Mouse (Mus musculus) kidney, embryonic 15.5 days (tissue): ENCODE measurements around the gene Krt73. TPM values are rescaled to one million over a fixed set of nuclear protein-coding genes. Genes with fewer than 3 reads are reported as not detected.

Experiments used
- ATAC-seq: fragments of 200-750 bp; cut with Nextera tagmentation; replicated peaks from 2 replicates; pipeline ENCODE4 v1.8.0; 2017; ENCODE audit warnings: moderate TSS enrichment; ENCODE audit not compliant: low FRiP score
- H3K27ac ChIP-seq: fragments of 300-500 bp; sonication (generic); 2 replicates; pipeline ENCODE4 v1.5.1; 2015; ENCODE audit warnings: mild to moderate bottlenecking, inconsistent platforms
- H3K27me3 ChIP-seq: fragments of 300-500 bp; sonication (generic); 2 replicates; pipeline ENCODE4 v1.6.1; 2015; ENCODE audit warnings: inconsistent platforms
- H3K36me3 ChIP-seq: fragments of 300-500 bp; sonication (generic); 2 replicates; pipeline ENCODE4 v1.6.1; 2015; ENCODE audit warnings: inconsistent platforms
- H3K4me1 ChIP-seq: fragments of 300-500 bp; sonication (generic); 2 replicates; pipeline ENCODE4 v1.6.1; 2015; ENCODE audit warnings: inconsistent platforms
- H3K4me2 ChIP-seq: fragments of 300-500 bp; sonication (generic); 2 replicates; pipeline ENCODE4 v1.6.1; 2015; ENCODE audit warnings: moderate library complexity, mild to moderate bottlenecking, inconsistent platforms
- H3K4me3 ChIP-seq: fragments of 300-500 bp; sonication (generic); replicated peaks from 2 replicates; pipeline ENCODE4 v1.5.1; 2015; ENCODE audit warnings: mild to moderate bottlenecking, inconsistent platforms
- H3K9ac ChIP-seq: fragments of 300-500 bp; sonication (generic); 2 replicates; pipeline ENCODE4 v1.6.1; 2015; ENCODE audit warnings: mild to moderate bottlenecking, inconsistent platforms
- H3K9me3 ChIP-seq: fragments of 300-500 bp; sonication (generic); replicated peaks from 2 replicates; pipeline ENCODE4 v1.6.1; 2016; ENCODE audit warnings: inconsistent platforms
- WGBS: fragments of 180-500 bp; shearing (Covaris S2); methylation state at CpG from one replicate; pipeline ENCODE4 v1.1.7; 2015; ENCODE audit warnings: mixed read lengths; 5-methylcytosine and 5-hydroxymethylcytosine counted together
- polyA plus RNA-seq: library from polyadenylated mRNA; unstranded; fragments of >200 nt; fragmentation: Nextera tagmentation; extraction: Ambion mirVana; gene quantifications from 2 replicates; pipeline ENCODE4 v1.2.1, GENCODE M21; 2015

The Krt73 gene
- not detected in 2 replicates for polyA plus RNA-seq

DNA sequence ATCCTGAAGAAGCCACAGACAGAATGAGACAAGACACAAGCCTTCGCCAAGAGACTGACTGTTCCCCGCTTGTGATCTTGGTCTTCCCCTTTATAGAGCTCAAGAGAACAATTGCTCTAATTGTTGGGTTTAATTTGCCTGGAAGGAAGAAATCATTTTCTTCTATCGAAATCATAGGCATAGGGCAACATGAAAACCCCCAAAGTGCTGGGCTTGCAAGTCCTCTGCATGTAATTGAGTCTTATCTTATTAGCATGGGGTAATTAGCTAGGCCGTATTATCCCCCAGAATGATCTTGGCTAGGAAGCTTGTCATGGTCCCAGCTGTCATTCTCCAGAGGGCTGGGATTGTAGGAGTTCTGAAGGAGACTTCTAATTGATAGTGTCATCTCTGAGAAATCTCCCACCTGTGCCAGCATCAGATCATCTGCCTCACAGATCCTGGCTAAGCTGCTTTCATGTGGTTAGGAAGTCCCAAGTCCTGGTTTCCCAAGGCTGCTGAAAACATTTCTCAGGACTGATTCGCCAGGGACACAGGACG lies at the start of gene Krt73:
Gene Krt73, minus strand, starts transcription at position 51 of the 540 bp plus-strand sequence.
- 84% methylated on average over 6 of the region's 6 CpGs for WGBS
- peaks cover 7% of the 10 kb centered on the region; the same call in 1 of the 2 replicates for H3K27me3 ChIP-seq
- H3K9ac ChIP-seq, result no peak within 1 kb of the TSS
- no peaks in the 10 kb centered on the region for H3K9me3 ChIP-seq
- no peak within 1 kb of the TSS for H3K4me3 ChIP-seq
- H3K4me2 ChIP-seq, result no peak within 1 kb of the TSS
- H3K36me3 ChIP-seq, result no peaks in the 10 kb centered on the region
- no peaks in the 10 kb centered on the region for H3K4me1 ChIP-seq
- no peak within 1 kb of the TSS for H3K27ac ChIP-seq
- no peak for ATAC-seq

- 81% methylated on average over 6 of the region's 6 CpGs for WGBS
- Histone ChIP-seq H3K9ac (no peak within 1 kb of the TSS), H3K4me3 (no peak within 1 kb of the TSS), H3K27me3 (peaks cover 53% of the 10 kb centered on the region), H3K4me1 (peaks cover 1% of the 10 kb centered on the region), H3K9me3 (no peaks in the 10 kb centered on the region), H3K27ac (no peak within 1 kb of the TSS), H3K36me3 (no peaks in the 10 kb centered on the region), H3K4me2 (no peak within 1 kb of the TSS)
- no peak for ATAC-seq
Measured at GRCm38 (mm10) chr15:101850694-101851093, 48.5 kb upstream of the Krt73 start, which contains the start of gene Krt1. Gene Krt1, minus strand, starts transcription at chr15:101850794.

DNA sequence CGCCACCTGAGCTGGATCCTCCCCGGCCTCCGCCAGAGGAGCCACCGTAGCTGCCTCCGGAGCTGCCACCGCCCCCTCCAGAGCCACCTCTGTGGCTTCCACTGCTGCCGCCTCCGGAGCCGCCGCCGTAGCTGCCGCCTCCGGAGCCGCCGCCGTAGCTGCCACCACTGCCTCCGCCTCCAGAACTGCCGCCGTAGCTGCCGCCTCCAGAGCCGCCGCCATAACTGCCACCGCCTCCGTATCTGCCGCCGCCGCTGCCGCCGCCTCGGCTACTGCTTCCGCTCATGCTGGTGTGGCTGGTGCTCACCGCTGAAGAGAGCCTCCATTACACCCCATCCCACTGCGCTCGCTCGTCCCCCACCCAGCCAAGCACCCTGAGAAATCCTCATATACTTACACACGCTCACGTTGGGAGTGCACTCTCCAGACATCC lies 43.8 kb upstream of the Krt73 start:
- peak overlapping the region; percentile 58 for H3K4me3 ChIP-seq
- peaks cover 35% of the 10 kb centered on the region for H3K27me3 ChIP-seq
- no peaks in the 10 kb centered on the region for H3K9me3 ChIP-seq
- no peak overlapping the region for H3K27ac ChIP-seq
- H3K9ac ChIP-seq, result peak overlapping the region; percentile 56
- ATAC-seq, result peak; percentile 70
- under 1% methylated on average over 33 of the region's 37 CpGs for WGBS
- H3K36me3 ChIP-seq, result no peaks in the 10 kb centered on the region
- H3K4me2 ChIP-seq, result peak overlapping the region; percentile 94
- H3K4me1 ChIP-seq, result peaks cover 7% of the 10 kb centered on the region

- ATAC-seq, result no peak
- no peaks in the 10 kb centered on the region for H3K36me3 ChIP-seq
- 56% methylated on average over 9 of the region's 9 CpGs for WGBS
Measured at GRCm38 (mm10) chr15:101843192-101843591, 41.0 kb upstream of the Krt73 start.

DNA sequence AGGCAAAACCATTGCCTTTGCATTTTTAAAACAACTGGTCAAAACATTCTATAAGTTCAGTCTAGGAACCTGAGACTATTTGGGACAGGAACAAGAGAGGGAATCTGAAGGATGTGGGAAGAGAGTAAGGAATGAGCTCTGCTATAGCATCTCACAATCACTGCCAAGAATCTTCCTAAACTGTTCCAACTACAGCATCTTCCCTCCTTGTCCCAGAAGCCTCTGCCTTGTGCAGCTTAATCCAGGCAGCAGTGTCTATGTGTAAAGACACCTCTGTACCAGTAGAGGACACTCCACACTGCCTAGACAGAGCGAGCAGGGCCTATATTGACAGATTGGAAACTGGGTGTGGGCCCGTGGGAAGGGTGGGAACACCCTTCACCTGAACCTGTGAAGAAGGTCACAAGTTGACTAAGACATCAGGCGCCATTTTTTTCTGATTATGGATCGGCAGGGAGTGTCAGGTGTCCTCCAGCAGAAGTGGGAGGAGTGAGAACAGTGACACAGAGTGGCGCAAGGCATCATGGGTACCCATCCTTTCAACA lies 32.7 kb upstream of the Krt73 start:
- ATAC-seq, result no peak
- Histone ChIP-seq H3K4me3 (no peak overlapping the region), H3K4me2 (no peak overlapping the region)

More at GRCm38 (mm10) chr15:101843192-101843591, 41.0 kb upstream of the Krt73 start:
- H3K4me2 ChIP-seq, result no peak overlapping the region
- no peak overlapping the region for H3K9ac ChIP-seq
- H3K9me3 ChIP-seq, result no peaks in the 10 kb centered on the region
- no peak overlapping the region for H3K4me3 ChIP-seq
- H3K4me1 ChIP-seq, result peaks cover 7% of the 10 kb centered on the region
- H3K27me3 ChIP-seq, result peaks cover 29% of the 10 kb centered on the region
- H3K27ac ChIP-seq, result no peak overlapping the region

GRCm38 (mm10) chr15:101833131-101833530 lies 31.0 kb upstream of the Krt73 start:
- Histone ChIP-seq H3K9ac (no peak overlapping the region), H3K4me1 (0 out of 2 replicates have a peak, but pooled peaks cover 4% of the 10 kb centered on the region), H3K36me3 (no peaks in the 10 kb centered on the region), H3K4me2 (no peak overlapping the region), H3K4me3 (no peak overlapping the region), H3K9me3 (no peaks in the 10 kb centered on the region), H3K27ac (no peak overlapping the region), H3K27me3 (no peaks in the 10 kb centered on the region)
- no peak for ATAC-seq
- 26% methylated on average over 6 of the region's 6 CpGs for WGBS

More for the DNA sequence above, 32.7 kb upstream of the Krt73 start:
- no peaks in the 10 kb centered on the region for H3K9me3 ChIP-seq
- no peaks in the 10 kb centered on the region for H3K36me3 ChIP-seq
- WGBS, result 69% methylated on average over 5 of the region's 5 CpGs
- no peak overlapping the region for H3K9ac ChIP-seq
- H3K27ac ChIP-seq, result no peak overlapping the region
- H3K4me1 ChIP-seq, result 0 out of 2 replicates have a peak, but pooled peaks cover 4% of the 10 kb centered on the region
- no peaks in the 10 kb centered on the region for H3K27me3 ChIP-seq

DNA sequence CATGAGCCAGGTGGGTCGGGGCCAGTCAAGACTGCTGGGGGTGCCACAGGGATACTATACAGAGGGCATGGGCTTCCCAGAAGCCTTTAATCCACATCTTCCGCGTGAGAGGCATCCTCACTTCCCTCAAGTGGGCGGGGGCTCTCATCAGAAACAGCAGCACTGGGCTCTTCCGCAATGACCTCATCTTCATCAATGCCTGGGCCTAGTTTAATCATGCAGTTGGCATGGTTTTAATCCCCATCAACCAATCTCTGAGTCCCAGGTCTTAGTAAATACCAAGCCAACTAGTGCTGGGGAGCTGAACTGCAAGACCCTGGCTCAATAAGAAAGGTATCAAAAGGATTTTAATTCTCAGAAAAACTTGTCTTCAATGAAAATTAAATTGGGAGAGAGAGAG lies 27.3 kb upstream of the Krt73 start:
- Histone ChIP-seq H3K4me2 (no peak overlapping the region), H3K36me3 (no peaks in the 10 kb centered on the region), H3K27ac (no peak overlapping the region), H3K9ac (no peak overlapping the region), H3K27me3 (peaks cover 7% of the 10 kb centered on the region; the same call in 1 of the 2 replicates), H3K4me1 (0 out of 2 replicates have a peak, but pooled peaks cover 4% of the 10 kb centered on the region), H3K4me3 (no peak overlapping the region), H3K9me3 (no peaks in the 10 kb centered on the region)
- ATAC-seq, result no peak
- WGBS, result 74% methylated on average over 5 of the region's 5 CpGs

- 34% methylated on average over 3 of the region's 3 CpGs for WGBS
- Histone ChIP-seq H3K4me1 (peaks cover 4% of the 10 kb centered on the region; the same call in 1 of the 2 replicates), H3K27ac (no peak overlapping the region)
Measured at GRCm38 (mm10) chr15:101821786-101822185, 19.6 kb upstream of the Krt73 start.

DNA sequence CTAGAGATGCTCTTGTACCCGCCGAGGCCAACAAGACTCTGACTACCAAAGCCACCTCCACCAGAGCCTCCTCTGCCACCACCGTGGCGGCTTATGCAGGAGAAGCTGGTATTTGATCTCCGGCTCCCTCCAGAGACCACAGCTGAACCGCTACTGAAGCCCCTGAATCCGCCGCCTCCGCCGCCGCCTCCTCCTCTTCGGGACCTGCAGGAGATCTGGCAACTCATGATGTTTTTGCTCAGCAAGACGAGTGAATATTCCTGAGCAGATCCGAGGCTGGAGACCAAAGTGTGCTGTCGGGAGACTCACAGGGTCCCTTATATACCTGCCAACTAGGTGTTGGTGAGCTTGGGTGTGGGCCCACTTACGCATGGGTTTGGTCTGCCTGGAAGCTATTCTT lies 15.7 kb upstream of the Krt73 start, which contains the start of gene Krt2:
Gene Krt2, minus strand, starts transcription at position 295 of the 400 bp plus-strand sequence.
- Histone ChIP-seq H3K36me3 (no peaks in the 10 kb centered on the region), H3K27ac (no peak within 1 kb of the TSS), H3K9me3 (no peaks in the 10 kb centered on the region), H3K9ac (no peak within 1 kb of the TSS), H3K4me3 (no peak within 1 kb of the TSS), H3K4me1 (no peaks in the 10 kb centered on the region), H3K4me2 (no peak within 1 kb of the TSS), H3K27me3 (peaks cover 3% of the 10 kb centered on the region; the same call in 1 of the 2 replicates)
- ATAC-seq, result no peak
- WGBS, result 82% methylated on average over 16 of the region's 16 CpGs

More at GRCm38 (mm10) chr15:101821786-101822185, 19.6 kb upstream of the Krt73 start:
- H3K9ac ChIP-seq, result no peak overlapping the region
- no peak for ATAC-seq
- H3K4me2 ChIP-seq, result no peak overlapping the region
- no peak overlapping the region for H3K4me3 ChIP-seq
- H3K36me3 ChIP-seq, result no peaks in the 10 kb centered on the region
- no peaks in the 10 kb centered on the region for H3K9me3 ChIP-seq
- H3K27me3 ChIP-seq, result peaks cover 2% of the 10 kb centered on the region; the same call in 1 of the 2 replicates

- Histone ChIP-seq H3K27ac (no peak overlapping the region), H3K4me3 (no peak overlapping the region), H3K36me3 (no peaks in the 10 kb centered on the region), H3K4me1 (no peaks in the 10 kb centered on the region), H3K4me2 (no peak overlapping the region), H3K9ac (no peak overlapping the region), H3K9me3 (no peaks in the 10 kb centered on the region), H3K27me3 (peaks cover 7% of the 10 kb centered on the region; the same call in 1 of the 2 replicates)
- ATAC-seq, result no peak
- WGBS, result 80% methylated on average over 11 of the region's 11 CpGs
Measured at GRCm38 (mm10) chr15:101803052-101803822, 1.1 kb upstream of the Krt73 start.

DNA sequence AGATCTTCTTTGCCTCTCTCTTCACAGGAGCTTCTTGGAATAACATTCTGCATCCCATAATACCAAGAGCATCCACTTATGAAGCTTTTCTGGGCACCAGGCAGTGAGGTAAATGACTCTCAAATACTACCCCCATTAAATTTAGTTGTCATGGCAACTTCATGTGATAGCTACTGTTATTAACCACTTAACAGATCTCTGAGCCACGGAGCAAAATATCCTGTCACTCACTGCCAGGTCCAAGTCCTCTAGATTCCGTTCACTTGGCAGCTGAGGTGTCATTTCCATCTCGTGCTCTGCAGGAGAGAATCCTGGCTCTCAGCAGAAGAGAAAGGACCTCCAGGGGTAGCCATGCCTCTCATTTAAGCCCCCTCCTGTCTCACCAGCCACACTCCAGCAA lies 11.3 kb downstream of the Krt73 start:
- Histone ChIP-seq H3K9me3 (no peaks in the 10 kb centered on the region), H3K4me3 (no peak overlapping the region), H3K9ac (no peak overlapping the region), H3K36me3 (no peaks in the 10 kb centered on the region), H3K27me3 (0 out of 2 replicates have a peak, but pooled peaks cover 17% of the 10 kb centered on the region), H3K4me1 (no peaks in the 10 kb centered on the region), H3K4me2 (no peak overlapping the region), H3K27ac (no peak overlapping the region)
- 12% methylated on average over 3 of the region's 3 CpGs for WGBS
- ATAC-seq, result no peak

GRCm38 (mm10) chr15:101786360-101786759 lies 15.8 kb downstream of the Krt73 start, which contains the start of gene Krt72:
Gene Krt72, minus strand, starts transcription at chr15:101786460.
- Histone ChIP-seq H3K9ac (no peak within 1 kb of the TSS), H3K4me1 (0 out of 2 replicates have a peak, but pooled peaks cover 2% of the 10 kb centered on the region), H3K27ac (no peak within 1 kb of the TSS), H3K27me3 (peaks cover 3% of the 10 kb centered on the region; the same call in 1 of the 2 replicates), H3K4me3 (no peak within 1 kb of the TSS), H3K36me3 (no peaks in the 10 kb centered on the region), H3K4me2 (no peak within 1 kb of the TSS), H3K9me3 (no peaks in the 10 kb centered on the region)
- ATAC-seq, result no peak
- 93% methylated on average over 18 of the region's 18 CpGs for WGBS
